Mouse (Mus musculus) spleen, adult 2 months (tissue): ENCODE measurements around the gene Slc22a17.

ENCODE experiments used
- CTCF ChIP-seq: fragments of 200-500 bp; IDR thresholded peaks from 2 replicates; pipeline ENCODE4 v1.5.1; 2011; ENCODE audit warnings: mild to moderate bottlenecking, inconsistent platforms; ENCODE audit not compliant: insufficient read depth, insufficient read length, insufficient replicate concordance; ENCODE audit errors: extremely low read depth
- POLR2A ChIP-seq: fragments of 200-500 bp; IDR thresholded peaks from 2 replicates; pipeline ENCODE4 v1.6.1; 2011; ENCODE audit warnings: low read depth, low read length, inconsistent platforms

DNA sequence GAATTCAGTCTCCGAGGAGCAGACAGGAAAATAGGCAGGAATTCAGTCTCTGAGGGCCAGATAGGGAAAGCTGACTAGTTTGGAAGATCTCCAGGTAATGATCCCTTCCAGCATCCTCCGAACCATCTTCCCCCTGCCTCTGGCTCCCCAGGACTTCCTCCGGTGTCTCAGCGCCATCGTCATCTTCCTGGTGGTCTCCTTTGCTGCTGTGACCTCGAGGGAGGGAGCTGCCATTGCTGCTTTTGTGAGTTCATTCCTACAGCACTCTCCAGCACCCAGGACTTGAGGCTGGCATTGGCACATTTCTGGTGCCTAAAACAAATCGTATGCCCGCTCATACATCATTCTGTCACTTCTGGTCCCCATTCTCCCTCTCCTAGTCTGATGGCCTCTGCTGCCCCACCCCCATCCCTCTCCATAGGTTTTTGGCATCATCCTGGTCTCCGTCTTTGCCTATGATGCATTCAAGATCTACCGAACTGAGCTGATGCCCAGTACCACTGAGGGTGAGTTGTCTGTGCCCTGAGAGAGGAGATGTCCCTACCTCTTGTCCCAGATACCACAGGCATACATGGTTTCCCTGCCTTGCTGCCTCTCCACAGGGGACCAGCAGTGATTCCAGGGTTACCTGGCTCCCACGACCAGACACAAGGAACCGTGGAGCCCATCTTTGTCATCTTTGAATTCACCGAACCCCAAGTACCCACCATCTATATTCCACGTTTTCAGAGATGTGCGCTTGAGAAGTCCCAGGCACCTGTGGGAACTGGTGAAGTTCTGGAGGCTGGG, 25.7 kb upstream of the Slc22a17 start:
- TF ChIP-seq POLR2A = no peak
- TF ChIP-seq CTCF = no peak
